Mouse (Mus musculus) heart, adult 2 months (tissue): ENCODE measurements around the gene Ifrd2.

Source experiments
- CTCF ChIP-seq: fragments of 200-600 bp; IDR thresholded peaks from 2 replicates; pipeline ENCODE4 v1.8.1; 2022; ENCODE audit warnings: antibody characterized with exemption, mild to moderate bottlenecking, moderate library complexity
- EP300 ChIP-seq: fragments of 200-500 bp; IDR thresholded peaks from 2 replicates; pipeline ENCODE4 v1.6.1; 2011; ENCODE audit warnings: low read depth, low read length, control low read depth; ENCODE audit not compliant: insufficient read depth
- POLR2A ChIP-seq: fragments of 200-500 bp; IDR thresholded peaks from 2 replicates; pipeline ENCODE4 v1.6.1; 2011; ENCODE audit warnings: mild to moderate bottlenecking, low read depth, low read length, control low read depth; ENCODE audit not compliant: insufficient read depth

DNA sequence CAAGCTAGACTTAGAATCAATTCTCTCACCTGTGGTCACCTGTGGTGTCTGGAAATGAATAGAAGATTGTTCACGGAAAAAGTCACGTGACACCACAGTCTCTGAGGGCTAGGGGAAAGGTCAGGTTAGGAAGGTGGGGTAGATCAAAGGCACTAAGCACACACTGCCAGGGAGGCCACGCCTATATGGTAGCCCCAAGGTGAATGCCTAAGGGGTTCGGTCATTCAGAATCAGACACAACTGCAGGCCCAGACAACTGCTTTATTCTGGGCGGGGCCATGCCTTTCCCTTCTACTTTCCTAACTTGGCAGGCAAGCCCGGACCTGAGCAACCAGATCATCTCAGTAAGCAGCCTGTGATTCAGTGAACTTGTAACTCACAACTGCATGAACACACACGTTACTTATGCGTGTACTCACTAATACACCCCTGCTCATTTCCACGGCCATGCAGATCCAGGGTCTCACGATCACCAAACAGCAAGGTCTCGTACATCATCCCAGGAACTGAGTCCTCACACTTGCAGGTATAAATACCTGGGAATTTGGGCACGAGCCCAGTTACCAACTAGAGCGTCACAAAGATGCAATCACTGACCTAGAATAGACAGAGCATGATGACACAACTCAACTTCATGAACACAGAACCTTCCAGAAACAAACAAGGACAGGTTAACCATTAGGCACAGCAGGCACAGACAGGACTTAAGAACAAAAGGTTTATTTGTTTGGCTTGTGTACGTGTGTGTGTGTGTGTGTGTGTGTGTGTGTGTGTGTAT lies 11.7 kb upstream of the Ifrd2 start:
- TF ChIP-seq POLR2A = no peak
- TF ChIP-seq CTCF = no peak
- TF ChIP-seq EP300 = no peak
